Mouse (Mus musculus): ENCODE measurements at regions not wholly inside any gene's neighbourhood (a gene's known extent, or its start where the extent isn't known, plus 50 kb on each side); places are given as distances from the start of the nearest gene placed in this dataset.

DNA sequence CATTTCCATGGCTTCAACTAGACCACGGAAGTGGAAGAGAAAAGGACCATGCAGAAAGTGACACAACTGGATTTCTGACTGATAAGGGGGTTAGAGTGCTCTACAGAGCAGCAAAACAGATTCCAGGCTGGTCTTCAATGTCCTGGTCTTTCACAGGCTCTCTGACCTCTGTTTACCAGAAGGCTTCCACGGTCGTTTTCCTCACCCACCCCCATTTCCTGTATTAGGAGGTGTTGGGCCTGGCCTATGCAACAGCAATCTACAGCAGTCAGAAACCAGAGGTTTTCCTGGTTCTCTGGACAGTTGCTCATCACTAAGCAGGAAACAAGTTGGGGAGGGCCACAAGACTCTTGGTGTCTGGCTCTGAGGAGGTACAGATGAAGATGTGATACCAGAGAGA lies 148.1 kb upstream of the Cited2 start:
- peak overlapping the region; percentile 45; the same call in 1 of the 2 replicates for H3K27ac ChIP-seq (ENCODE audit: low read length)
- H3K36me3 ChIP-seq (ENCODE audit: control insufficient read depth, insufficient read depth, low read length) = no peaks in the 10 kb centered on the region
- H3K4me1 ChIP-seq (ENCODE audit: control insufficient read depth, insufficient read depth, low read length) = 0 out of 2 replicates have a peak, but pooled peaks cover 7% of the 10 kb centered on the region
- no peak for ATAC-seq (ENCODE audit: insufficient number of reproducible peaks, insufficient read depth, low FRiP score, low read depth)
- no peaks in the 10 kb centered on the region for H3K27me3 ChIP-seq (ENCODE audit: control insufficient read depth, insufficient read depth, low read length)
- no peak overlapping the region for H3K4me3 ChIP-seq (ENCODE audit: low read depth, low read length)
- no peaks in the 10 kb centered on the region for H3K9me3 ChIP-seq (ENCODE audit: control insufficient read depth, low read depth, low read length)
- H3K4me2 ChIP-seq (replicated peaks; ENCODE audit: low read depth, low read length) = no peak overlapping the region
- 41% methylated on average over 3 of the region's 3 CpGs for WGBS
- no peak overlapping the region for H3K9ac ChIP-seq (replicated peaks; ENCODE audit: low read depth, low read length)

DNA sequence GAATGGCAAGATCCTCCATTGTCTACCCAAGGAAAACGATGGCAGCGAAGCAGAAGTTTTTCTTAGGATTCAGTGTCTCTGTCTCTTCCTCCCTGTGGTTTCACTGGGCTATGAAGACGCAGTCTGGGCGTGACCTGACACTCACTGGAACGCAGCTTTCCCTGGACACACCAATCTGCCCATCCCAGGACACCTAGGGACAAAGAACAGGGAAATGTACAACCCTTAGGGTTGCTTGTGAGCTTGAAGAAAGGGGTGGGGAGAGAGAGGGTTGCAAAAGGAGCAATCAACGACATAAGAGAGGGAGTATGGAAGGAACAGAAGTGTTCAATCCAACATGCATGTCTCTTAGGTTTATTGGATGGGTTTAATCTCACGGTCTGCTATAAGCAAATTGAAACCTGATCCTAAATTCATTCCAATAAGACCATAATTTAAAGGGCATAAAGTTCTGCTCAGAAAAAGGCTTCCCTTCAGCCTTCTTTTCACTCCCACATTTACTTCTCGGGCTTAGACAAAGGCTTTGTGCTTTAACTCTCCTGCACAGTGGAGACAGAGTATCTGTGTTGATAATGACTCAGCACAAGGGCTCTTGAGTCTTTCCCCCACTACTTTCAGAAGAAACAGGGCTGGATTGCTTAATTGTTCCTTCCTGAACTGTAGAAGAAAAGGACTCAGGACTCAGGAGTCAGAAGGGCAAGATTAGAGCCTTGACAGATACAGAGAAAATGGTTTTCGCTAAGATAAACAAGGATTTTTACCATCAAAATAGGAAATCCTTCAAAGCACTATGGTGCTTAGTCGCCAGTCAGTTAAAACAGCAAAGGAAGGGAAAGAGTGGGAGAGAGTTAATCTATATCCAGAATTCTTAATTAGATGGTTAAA lies 147.3 kb upstream of the Cited2 start:
- Histone ChIP-seq H3K27ac (ENCODE audit: low read length) (peak overlapping the region; percentile 45; the same call in 1 of the 2 replicates), H3K36me3 (ENCODE audit: control insufficient read depth, insufficient read depth, low read length) (no peaks in the 10 kb centered on the region), H3K4me2 (replicated peaks; ENCODE audit: low read depth, low read length) (no peak overlapping the region), H3K9ac (replicated peaks; ENCODE audit: low read depth, low read length) (no peak overlapping the region), H3K4me1 (ENCODE audit: control insufficient read depth, insufficient read depth, low read length) (0 out of 2 replicates have a peak, but pooled peaks cover 7% of the 10 kb centered on the region), H3K4me3 (ENCODE audit: low read depth, low read length) (no peak overlapping the region), H3K27me3 (ENCODE audit: control insufficient read depth, insufficient read depth, low read length) (no peaks in the 10 kb centered on the region), H3K9me3 (ENCODE audit: control insufficient read depth, low read depth, low read length) (no peaks in the 10 kb centered on the region)
- peak; percentile 81 for ATAC-seq (ENCODE audit: insufficient number of reproducible peaks, insufficient read depth, low FRiP score, low read depth)
- WGBS = 53% methylated on average over 10 of the region's 10 CpGs

GRCm38 (mm10) chr10:17576333-17576750 lies 146.7 kb upstream of the Cited2 start:
- no peak overlapping the region for H3K27ac ChIP-seq (ENCODE audit: low read length)
- no peak overlapping the region for H3K4me2 ChIP-seq (replicated peaks; ENCODE audit: low read depth, low read length)
- 0 out of 2 replicates have a peak, but pooled peaks cover 7% of the 10 kb centered on the region for H3K4me1 ChIP-seq (ENCODE audit: control insufficient read depth, insufficient read depth, low read length)
- 0 out of 2 replicates have a peak, but pooled peaks have one; percentile 49 for ATAC-seq (ENCODE audit: insufficient number of reproducible peaks, insufficient read depth, low FRiP score, low read depth)
- H3K36me3 ChIP-seq (ENCODE audit: control insufficient read depth, insufficient read depth, low read length) = no peaks in the 10 kb centered on the region
- no peak overlapping the region for H3K9ac ChIP-seq (replicated peaks; ENCODE audit: low read depth, low read length)
- H3K9me3 ChIP-seq (ENCODE audit: control insufficient read depth, low read depth, low read length) = no peaks in the 10 kb centered on the region
- no peaks in the 10 kb centered on the region for H3K27me3 ChIP-seq (ENCODE audit: control insufficient read depth, insufficient read depth, low read length)
- no peak overlapping the region for H3K4me3 ChIP-seq (ENCODE audit: low read depth, low read length)

DNA sequence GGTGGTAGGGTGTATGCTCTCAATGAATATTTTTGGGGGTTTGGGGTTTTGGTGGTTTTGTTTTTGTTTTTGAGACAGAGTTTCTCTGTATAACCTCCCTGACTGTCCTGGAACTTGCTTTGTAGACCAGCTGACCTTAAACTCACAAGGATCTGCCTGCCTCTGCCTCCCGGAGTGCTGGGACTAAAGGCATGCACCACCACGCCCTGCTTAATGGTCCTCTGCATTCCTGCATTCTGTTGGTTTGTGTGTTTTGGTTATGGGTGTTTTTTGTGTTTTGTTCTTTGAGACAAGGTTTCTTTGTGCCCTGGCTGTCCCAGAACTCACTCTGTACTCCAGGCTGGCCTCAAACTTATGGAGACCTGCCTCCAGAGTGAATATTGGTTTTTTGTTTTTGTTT lies 143.6 kb upstream of the Cited2 start:
- H3K9ac ChIP-seq (replicated peaks; ENCODE audit: low read depth, low read length) = no peak overlapping the region
- no peaks in the 10 kb centered on the region for H3K9me3 ChIP-seq (ENCODE audit: control insufficient read depth, low read depth, low read length)
- no peak overlapping the region for H3K27ac ChIP-seq (ENCODE audit: low read length)
- H3K27me3 ChIP-seq (ENCODE audit: control insufficient read depth, insufficient read depth, low read length) = no peaks in the 10 kb centered on the region
- no peaks in the 10 kb centered on the region for H3K36me3 ChIP-seq (ENCODE audit: control insufficient read depth, insufficient read depth, low read length)
- no peak overlapping the region for H3K4me2 ChIP-seq (replicated peaks; ENCODE audit: low read depth, low read length)
- no peak overlapping the region for H3K4me3 ChIP-seq (ENCODE audit: low read depth, low read length)
- 0 out of 2 replicates have a peak, but pooled peaks cover 7% of the 10 kb centered on the region for H3K4me1 ChIP-seq (ENCODE audit: control insufficient read depth, insufficient read depth, low read length)
- ATAC-seq (ENCODE audit: insufficient number of reproducible peaks, insufficient read depth, low FRiP score, low read depth) = no peak
- WGBS = 83% methylated on average over 2 of the region's 2 CpGs

- H3K27me3 ChIP-seq (ENCODE audit: control insufficient read depth, insufficient read depth, low read length) = no peaks in the 10 kb centered on the region
- H3K4me3 ChIP-seq (ENCODE audit: low read depth, low read length) = no peak overlapping the region
- ATAC-seq (ENCODE audit: insufficient number of reproducible peaks, insufficient read depth, low FRiP score, low read depth) = no peak
- H3K9me3 ChIP-seq (ENCODE audit: control insufficient read depth, low read depth, low read length) = no peaks in the 10 kb centered on the region
- no peak overlapping the region for H3K4me2 ChIP-seq (replicated peaks; ENCODE audit: low read depth, low read length)
- 88% methylated on average over 7 of the region's 7 CpGs for WGBS
- H3K27ac ChIP-seq (ENCODE audit: low read length) = no peak overlapping the region
- no peaks in the 10 kb centered on the region for H3K4me1 ChIP-seq (ENCODE audit: control insufficient read depth, insufficient read depth, low read length)
- no peak overlapping the region for H3K9ac ChIP-seq (replicated peaks; ENCODE audit: low read depth, low read length)
- H3K36me3 ChIP-seq (ENCODE audit: control insufficient read depth, insufficient read depth, low read length) = no peaks in the 10 kb centered on the region
Measured at GRCm38 (mm10) chr10:17584842-17585241, 138.2 kb upstream of the Cited2 start.

- Histone ChIP-seq H3K27ac (ENCODE audit: low read length) (no peak overlapping the region), H3K36me3 (ENCODE audit: control insufficient read depth, insufficient read depth, low read length) (no peaks in the 10 kb centered on the region), H3K27me3 (ENCODE audit: control insufficient read depth, insufficient read depth, low read length) (no peaks in the 10 kb centered on the region), H3K4me3 (ENCODE audit: low read depth, low read length) (no peak overlapping the region), H3K4me2 (replicated peaks; ENCODE audit: low read depth, low read length) (no peak overlapping the region), H3K9me3 (ENCODE audit: control insufficient read depth, low read depth, low read length) (no peaks in the 10 kb centered on the region), H3K4me1 (ENCODE audit: control insufficient read depth, insufficient read depth, low read length) (no peaks in the 10 kb centered on the region), H3K9ac (replicated peaks; ENCODE audit: low read depth, low read length) (no peak overlapping the region)
- no peak for ATAC-seq (ENCODE audit: insufficient number of reproducible peaks, insufficient read depth, low FRiP score, low read depth)
- WGBS = 87% methylated on average over 2 of the region's 2 CpGs
Measured at GRCm38 (mm10) chr10:17586910-17587309, 136.1 kb upstream of the Cited2 start.

DNA sequence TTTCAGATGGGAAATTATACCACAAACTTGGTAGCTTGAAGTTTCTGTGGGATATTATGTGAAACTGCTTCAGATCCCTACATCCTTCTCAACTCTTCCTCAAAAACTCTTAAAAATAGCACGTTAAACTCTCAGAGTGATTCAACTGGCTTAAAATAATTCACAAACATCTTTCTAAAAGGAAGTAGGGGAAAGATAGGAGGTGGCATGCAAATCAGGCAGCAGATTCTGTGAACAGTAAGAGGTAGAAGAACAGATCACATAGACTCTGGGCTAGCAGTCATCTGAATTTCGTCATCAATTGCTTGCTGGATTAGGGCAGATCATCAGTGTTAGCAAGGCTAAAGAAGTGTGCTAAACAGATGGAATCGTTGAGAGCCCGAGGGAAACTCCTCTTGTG lies 133.9 kb upstream of the Cited2 start:
- Histone ChIP-seq H3K27me3 (ENCODE audit: control insufficient read depth, insufficient read depth, low read length) (no peaks in the 10 kb centered on the region), H3K4me1 (ENCODE audit: control insufficient read depth, insufficient read depth, low read length) (no peaks in the 10 kb centered on the region), H3K9me3 (ENCODE audit: control insufficient read depth, low read depth, low read length) (no peaks in the 10 kb centered on the region), H3K9ac (replicated peaks; ENCODE audit: low read depth, low read length) (no peak overlapping the region), H3K27ac (ENCODE audit: low read length) (no peak overlapping the region), H3K4me3 (ENCODE audit: low read depth, low read length) (no peak overlapping the region), H3K4me2 (replicated peaks; ENCODE audit: low read depth, low read length) (no peak overlapping the region), H3K36me3 (ENCODE audit: control insufficient read depth, insufficient read depth, low read length) (no peaks in the 10 kb centered on the region)
- 78% methylated on average over 4 of the region's 4 CpGs for WGBS
- ATAC-seq (ENCODE audit: insufficient number of reproducible peaks, insufficient read depth, low FRiP score, low read depth) = no peak

DNA sequence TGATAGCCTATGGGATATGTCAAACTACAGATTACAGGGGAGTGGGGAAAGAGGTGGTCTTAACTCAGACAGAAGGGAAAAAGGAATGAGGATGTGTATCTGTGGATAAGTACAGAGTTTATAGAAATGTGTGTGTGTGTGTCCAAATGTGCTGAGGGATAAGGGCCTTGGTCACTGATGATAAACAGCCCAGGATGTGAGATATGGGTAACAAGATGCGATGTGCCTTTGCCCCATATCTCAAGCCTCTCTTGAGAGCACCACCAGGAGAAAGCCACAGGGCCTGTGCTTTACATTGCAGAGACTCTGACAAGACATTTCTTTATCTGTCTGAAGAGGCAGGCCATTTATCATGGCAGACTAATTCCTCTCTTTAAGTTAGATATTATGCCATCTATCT lies 132.8 kb upstream of the Cited2 start:
- Histone ChIP-seq H3K9ac (replicated peaks; ENCODE audit: low read depth, low read length) (no peak overlapping the region), H3K4me1 (ENCODE audit: control insufficient read depth, insufficient read depth, low read length) (no peaks in the 10 kb centered on the region), H3K4me2 (replicated peaks; ENCODE audit: low read depth, low read length) (no peak overlapping the region), H3K27me3 (ENCODE audit: control insufficient read depth, insufficient read depth, low read length) (no peaks in the 10 kb centered on the region), H3K36me3 (ENCODE audit: control insufficient read depth, insufficient read depth, low read length) (no peaks in the 10 kb centered on the region), H3K9me3 (ENCODE audit: control insufficient read depth, low read depth, low read length) (no peaks in the 10 kb centered on the region), H3K27ac (ENCODE audit: low read length) (no peak overlapping the region), H3K4me3 (ENCODE audit: low read depth, low read length) (no peak overlapping the region)
- ATAC-seq (ENCODE audit: insufficient number of reproducible peaks, insufficient read depth, low FRiP score, low read depth) = peak; percentile 61; the same call in 1 of the 2 replicates
- 75% methylated on average over 1 of the region's 1 CpGs for WGBS

Data from stomach, embryonic 14.5 days (tissue).